Mouse (Mus musculus): ENCODE results near the gene Gm11096. TPM values are rescaled to one million over a fixed set of nuclear protein-coding genes. Genes with fewer than 3 reads are reported as not detected.

The Gm11096 gene
- polyA plus RNA-seq, 1 experiment, result not detected

DNA sequence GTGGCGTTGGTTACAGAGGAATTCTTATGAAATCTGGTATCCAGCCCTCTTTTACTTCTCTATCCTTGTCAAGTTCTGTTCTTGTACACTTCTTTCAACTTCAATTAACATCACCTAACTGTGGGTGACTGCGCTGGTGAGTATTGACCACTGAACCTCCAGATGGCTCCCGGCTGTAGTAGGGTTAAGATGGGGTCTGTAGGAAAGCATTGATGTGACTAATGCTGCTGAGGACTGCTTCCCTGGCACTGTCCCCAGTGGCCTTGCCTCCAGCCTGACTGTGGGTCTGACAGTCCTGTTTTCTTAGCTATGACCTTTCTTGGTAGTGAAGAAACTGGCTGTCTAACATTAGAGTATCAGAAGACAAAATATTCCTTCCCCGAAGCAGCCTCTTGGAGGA, 38.4 kb upstream of the Gm11096 start:
- no peaks in the 10 kb centered on the region for H3K27me3 ChIP-seq (ENCODE audit: control insufficient read depth, insufficient read depth, low read length, poor library complexity, severe bottlenecking)
- H3K4me1 ChIP-seq (ENCODE audit: control insufficient read depth, insufficient read depth, low read length), result no peaks in the 10 kb centered on the region
- no peak for TF ChIP-seq EP300 (IDR thresholded peaks at IDR 0.05; ENCODE audit: insufficient read depth, low read depth, low read length)
- TF ChIP-seq CTCF (IDR thresholded peaks at IDR 0.05; ENCODE audit: low read depth, low read length), result no peak
- TF ChIP-seq POLR2A (IDR thresholded peaks at IDR 0.05; ENCODE audit: insufficient read depth, low read length), result no peak
- H3K9me3 ChIP-seq (replicated peaks; ENCODE audit: control insufficient read depth, insufficient read depth, low read length, poor library complexity, severe bottlenecking), result no peaks in the 10 kb centered on the region
- H3K4me3 ChIP-seq (ENCODE audit: low read depth, low read length), result no peak overlapping the region
- no peaks in the 10 kb centered on the region for H3K36me3 ChIP-seq (ENCODE audit: control insufficient read depth, insufficient read depth, low read length, poor library complexity, severe bottlenecking)
- H3K9ac ChIP-seq (ENCODE audit: low read depth, poor library complexity, severe bottlenecking), result no peak overlapping the region
- H3K27ac ChIP-seq (ENCODE audit: insufficient read depth, low read length), result no peak overlapping the region

- no peak overlapping the region for H3K27ac ChIP-seq (ENCODE audit: insufficient read depth, low read length)
- H3K9ac ChIP-seq (ENCODE audit: low read depth, poor library complexity, severe bottlenecking), result no peak overlapping the region
- no peaks in the 10 kb centered on the region for H3K9me3 ChIP-seq (replicated peaks; ENCODE audit: control insufficient read depth, insufficient read depth, low read length, poor library complexity, severe bottlenecking)
- no peaks in the 10 kb centered on the region for H3K27me3 ChIP-seq (ENCODE audit: control insufficient read depth, insufficient read depth, low read length, poor library complexity, severe bottlenecking)
- TF ChIP-seq CTCF (IDR thresholded peaks at IDR 0.05; ENCODE audit: low read depth, low read length), result no peak
- TF ChIP-seq EP300 (IDR thresholded peaks at IDR 0.05; ENCODE audit: insufficient read depth, low read depth, low read length), result no peak
- TF ChIP-seq POLR2A (IDR thresholded peaks at IDR 0.05; ENCODE audit: insufficient read depth, low read length), result no peak
- no peaks in the 10 kb centered on the region for H3K36me3 ChIP-seq (ENCODE audit: control insufficient read depth, insufficient read depth, low read length, poor library complexity, severe bottlenecking)
- H3K4me1 ChIP-seq (ENCODE audit: control insufficient read depth, insufficient read depth, low read length), result no peaks in the 10 kb centered on the region
- H3K4me3 ChIP-seq (ENCODE audit: low read depth, low read length), result no peak overlapping the region
Measured at GRCm38 (mm10) chr17:81404225-81404624, 37.3 kb upstream of the Gm11096 start.

DNA sequence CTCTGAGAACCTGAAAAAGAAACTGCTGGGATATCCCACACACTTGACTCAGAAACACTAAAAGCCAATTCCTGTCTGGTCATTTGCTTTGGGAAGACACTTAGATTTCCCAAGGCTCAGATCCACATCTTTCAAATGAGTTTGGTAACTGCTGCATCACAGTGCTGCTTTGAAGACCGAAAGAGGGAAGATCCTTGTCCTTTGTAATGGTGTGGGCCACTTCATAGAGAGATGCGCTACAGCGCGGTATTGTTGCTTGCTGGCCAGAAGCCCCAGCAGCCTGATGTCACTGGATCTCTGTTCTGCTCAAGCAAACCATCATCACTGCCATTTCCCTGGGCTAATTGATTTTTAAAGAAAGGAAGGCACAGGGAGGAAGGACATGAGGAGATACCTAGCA, 28.8 kb upstream of the Gm11096 start:
- no peak overlapping the region for H3K9ac ChIP-seq (ENCODE audit: low read depth, poor library complexity, severe bottlenecking)
- no peak overlapping the region for H3K4me3 ChIP-seq (ENCODE audit: low read depth, low read length)
- no peaks in the 10 kb centered on the region for H3K36me3 ChIP-seq (ENCODE audit: control insufficient read depth, insufficient read depth, low read length, poor library complexity, severe bottlenecking)
- no peak overlapping the region for H3K27ac ChIP-seq (ENCODE audit: insufficient read depth, low read length)
- no peaks in the 10 kb centered on the region for H3K27me3 ChIP-seq (ENCODE audit: control insufficient read depth, insufficient read depth, low read length, poor library complexity, severe bottlenecking)
- TF ChIP-seq CTCF (IDR thresholded peaks at IDR 0.05; ENCODE audit: low read depth, low read length) (no peak), EP300 (IDR thresholded peaks at IDR 0.05; ENCODE audit: insufficient read depth, low read depth, low read length) (no peak), POLR2A (IDR thresholded peaks at IDR 0.05; ENCODE audit: insufficient read depth, low read length) (no peak)
- no peaks in the 10 kb centered on the region for H3K4me1 ChIP-seq (ENCODE audit: control insufficient read depth, insufficient read depth, low read length)
- no peaks in the 10 kb centered on the region for H3K9me3 ChIP-seq (replicated peaks; ENCODE audit: control insufficient read depth, insufficient read depth, low read length, poor library complexity, severe bottlenecking)

GRCm38 (mm10) chr17:81416361-81417114, 25.0 kb upstream of the Gm11096 start:
- TF ChIP-seq POLR2A (IDR thresholded peaks at IDR 0.05; ENCODE audit: insufficient read depth, low read length), result no peak
- no peak for TF ChIP-seq EP300 (IDR thresholded peaks at IDR 0.05; ENCODE audit: insufficient read depth, low read depth, low read length)
- TF ChIP-seq CTCF (IDR thresholded peaks at IDR 0.05; ENCODE audit: low read depth, low read length), result no peak
- Histone ChIP-seq H3K27ac (ENCODE audit: insufficient read depth, low read length) (no peak overlapping the region), H3K9ac (ENCODE audit: low read depth, poor library complexity, severe bottlenecking) (no peak overlapping the region), H3K4me1 (ENCODE audit: control insufficient read depth, insufficient read depth, low read length) (no peaks in the 10 kb centered on the region), H3K27me3 (ENCODE audit: control insufficient read depth, insufficient read depth, low read length, poor library complexity, severe bottlenecking) (no peaks in the 10 kb centered on the region), H3K9me3 (replicated peaks; ENCODE audit: control insufficient read depth, insufficient read depth, low read length, poor library complexity, severe bottlenecking) (no peaks in the 10 kb centered on the region), H3K4me3 (ENCODE audit: low read depth, low read length) (no peak overlapping the region), H3K36me3 (ENCODE audit: control insufficient read depth, insufficient read depth, low read length, poor library complexity, severe bottlenecking) (no peaks in the 10 kb centered on the region)

GRCm38 (mm10) chr17:81419802-81420459, 21.6 kb upstream of the Gm11096 start:
- Histone ChIP-seq H3K27ac (ENCODE audit: insufficient read depth, low read length) (no peak overlapping the region), H3K4me3 (ENCODE audit: low read depth, low read length) (no peak overlapping the region), H3K4me1 (ENCODE audit: control insufficient read depth, insufficient read depth, low read length) (no peaks in the 10 kb centered on the region), H3K9me3 (replicated peaks; ENCODE audit: control insufficient read depth, insufficient read depth, low read length, poor library complexity, severe bottlenecking) (no peaks in the 10 kb centered on the region), H3K27me3 (ENCODE audit: control insufficient read depth, insufficient read depth, low read length, poor library complexity, severe bottlenecking) (no peaks in the 10 kb centered on the region), H3K36me3 (ENCODE audit: control insufficient read depth, insufficient read depth, low read length, poor library complexity, severe bottlenecking) (no peaks in the 10 kb centered on the region), H3K9ac (ENCODE audit: low read depth, poor library complexity, severe bottlenecking) (no peak overlapping the region)
- no peak for TF ChIP-seq POLR2A (IDR thresholded peaks at IDR 0.05; ENCODE audit: insufficient read depth, low read length)
- TF ChIP-seq CTCF (IDR thresholded peaks at IDR 0.05; ENCODE audit: low read depth, low read length), result no peak
- no peak for TF ChIP-seq EP300 (IDR thresholded peaks at IDR 0.05; ENCODE audit: insufficient read depth, low read depth, low read length)

Measured in ES-Bruce4 (cell line).